Comparison of ENCODE assay signal across 16 mouse cellular contexts in the genomic region with DNA sequence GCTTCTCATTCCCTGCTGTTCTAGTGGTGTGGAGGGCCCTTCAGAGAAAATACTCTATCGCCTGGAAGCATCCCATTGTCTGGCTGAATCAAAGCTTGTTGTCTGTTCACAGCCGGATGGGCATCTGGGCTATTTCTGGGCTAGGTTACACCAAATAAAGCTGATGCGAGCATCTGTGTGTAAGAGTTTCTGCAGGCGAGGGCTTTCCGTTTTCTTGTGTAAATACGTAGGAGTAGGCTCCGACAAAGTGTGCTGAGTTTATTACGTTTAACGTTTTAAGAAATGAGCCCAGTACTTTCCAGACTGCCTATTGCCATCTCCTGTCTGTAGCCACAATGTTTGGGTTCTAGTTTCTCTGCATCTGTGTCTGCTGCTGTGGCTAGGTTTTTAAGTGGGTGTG. TPM values are rescaled to one million over a fixed set of nuclear protein-coding genes. Genes with fewer than 3 reads are reported as not detected.
A peak's percentile ranks its signal among the peaks of the same experiment; 100 is the strongest.
DNase-seq lines count a peak whose midpoint lies in the region; ATAC-seq lines count a peak whose summit lies in the region.
"Had no signal": no experiment of that assay in that cellular context is flagged by ENCODE, and none has a peak within 500 bp of the region (broad histone marks: within the 10 kb centered on the region; RNA-seq: fewer than 3 reads in every experiment).

No protein-coding gene starts in this region.

- H3K4me2 ChIP-seq in neural tube, embryonic 13.5 days: no peak overlapping the region
- no peak overlapping the region for H3K4me2 ChIP-seq in midbrain, embryonic 15.5 days
- H3K4me2 ChIP-seq: embryonic facial prominence, embryonic 15.5 days; heart, embryonic 12.5 days; limb, embryonic 12.5 days; liver, embryonic 12.5 days had no signal

- 0 out of 2 replicates have a peak overlapping the region, but pooled peaks have one; percentile 9 for H3K27ac ChIP-seq in neural tube, embryonic 13.5 days (replicated peaks)
- 0 out of 2 replicates have a peak overlapping the region, but pooled peaks have one; percentile 3 for H3K27ac ChIP-seq in midbrain, embryonic 15.5 days
- H3K27ac ChIP-seq in limb, embryonic 10.5 days: no peak overlapping the region
- H3K27ac ChIP-seq: embryonic facial prominence, embryonic 15.5 days; limb, embryonic 12.5 days; liver, embryonic 12.5 days had no signal

- no peaks in the 10 kb centered on the region for H3K9me3 ChIP-seq in neural tube, embryonic 13.5 days
- H3K9me3 ChIP-seq in midbrain, embryonic 15.5 days: no peaks in the 10 kb centered on the region
- no peaks in the 10 kb centered on the region for H3K9me3 ChIP-seq in limb, embryonic 10.5 days (replicated peaks)
- H3K9me3 ChIP-seq: embryonic facial prominence, embryonic 15.5 days; heart, embryonic 12.5 days; limb, embryonic 12.5 days; liver, embryonic 12.5 days had no signal

- ATAC-seq in frontal cortex, adult (ENCODE audit: low TSS enrichment): peak; percentile 62
- ATAC-seq in neural tube, embryonic 13.5 days (ENCODE audit: low read depth): no peak
- no peak for ATAC-seq in midbrain, embryonic 15.5 days (replicated peaks)
- ATAC-seq: liver, embryonic 12.5 days had no signal

- 74% methylated on average over 9 of the region's 9 CpGs for WGBS in neural tube, embryonic 13.5 days
- 59% methylated on average over 9 of the region's 9 CpGs for WGBS in midbrain, embryonic 15.5 days
- WGBS in limb, embryonic 10.5 days: 85% methylated on average over 9 of the region's 9 CpGs

- no peak for DNase-seq in frontal cortex, postnatal 14 days (ENCODE audit: low spot score in 2 of 2)
- DNase-seq in neural tube, embryonic 10.5 days (ENCODE audit: extremely low spot score, low spot score): no peak
- peak; percentile 46 for DNase-seq in telencephalon, adult 2 months (ENCODE audit: low read depth, low spot score)
- DNase-seq in limb, embryonic 10.5 days (ENCODE audit: low spot score): no peak
- DNase-seq: cerebellum, adult 11 months; kidney, adult 8-10 months; kidney, postnatal 14 days; lung, adult 18-20 months; thymus, postnatal 14 days had no signal

- H3K27me3 ChIP-seq in neural tube, embryonic 13.5 days: no peaks in the 10 kb centered on the region
- H3K27me3 ChIP-seq in midbrain, embryonic 15.5 days (replicated peaks): no peaks in the 10 kb centered on the region
- H3K27me3 ChIP-seq in limb, embryonic 10.5 days (ENCODE audit: low read depth, poor library complexity, severe bottlenecking): no peaks in the 10 kb centered on the region
- H3K27me3 ChIP-seq: embryonic facial prominence, embryonic 15.5 days; heart, embryonic 12.5 days; limb, embryonic 12.5 days; liver, embryonic 12.5 days had no signal

- peaks cover 10% of the 10 kb centered on the region for H3K4me1 ChIP-seq in neural tube, embryonic 13.5 days (replicated peaks)
- H3K4me1 ChIP-seq in midbrain, embryonic 15.5 days: peaks cover 12% of the 10 kb centered on the region
- H3K4me1 ChIP-seq in limb, embryonic 10.5 days: no peaks in the 10 kb centered on the region
- H3K4me1 ChIP-seq: limb, embryonic 12.5 days; liver, embryonic 12.5 days had no signal

- H3K36me3 ChIP-seq in neural tube, embryonic 13.5 days: peaks cover 3% of the 10 kb centered on the region
- H3K36me3 ChIP-seq in midbrain, embryonic 15.5 days (replicated peaks): no peaks in the 10 kb centered on the region
- no peaks in the 10 kb centered on the region for H3K36me3 ChIP-seq in limb, embryonic 10.5 days
- H3K36me3 ChIP-seq: embryonic facial prominence, embryonic 15.5 days; limb, embryonic 12.5 days; liver, embryonic 12.5 days had no signal

- no peak overlapping the region for H3K9ac ChIP-seq in neural tube, embryonic 13.5 days
- H3K9ac ChIP-seq in midbrain, embryonic 15.5 days: no peak overlapping the region
- H3K9ac ChIP-seq: embryonic facial prominence, embryonic 15.5 days; heart, embryonic 12.5 days; limb, embryonic 12.5 days; liver, embryonic 12.5 days had no signal

- H3K4me3 ChIP-seq in neural tube, embryonic 13.5 days: no peak overlapping the region
- H3K4me3 ChIP-seq in midbrain, embryonic 15.5 days: no peak overlapping the region
- no peak overlapping the region for H3K4me3 ChIP-seq in limb, embryonic 10.5 days
- H3K4me3 ChIP-seq: embryonic facial prominence, embryonic 15.5 days; heart, embryonic 12.5 days; limb, embryonic 12.5 days; liver, embryonic 12.5 days had no signal

RNA-seq across cellular contexts. Expression of gene Adcy1, which starts 51.0 kb away (rescaled TPM):
- 5.5 and 5.7 TPM in 2 replicates for polyA plus RNA-seq in neural tube, embryonic 13.5 days (2015; fragmentation: Nextera tagmentation; extraction: Ambion mirVana)
- 8.1 and 8.4 TPM in 2 replicates for polyA plus RNA-seq in midbrain, embryonic 15.5 days (2015; fragmentation: Nextera tagmentation; extraction: Ambion mirVana)
- polyA plus RNA-seq in limb, embryonic 10.5 days (2016; fragmentation: Nextera tagmentation; extraction: Ambion mirVana): 0.61 and 0.62 TPM in 2 replicates
